ENCODE assay signal across 23 mouse cellular contexts in the genomic region with DNA sequence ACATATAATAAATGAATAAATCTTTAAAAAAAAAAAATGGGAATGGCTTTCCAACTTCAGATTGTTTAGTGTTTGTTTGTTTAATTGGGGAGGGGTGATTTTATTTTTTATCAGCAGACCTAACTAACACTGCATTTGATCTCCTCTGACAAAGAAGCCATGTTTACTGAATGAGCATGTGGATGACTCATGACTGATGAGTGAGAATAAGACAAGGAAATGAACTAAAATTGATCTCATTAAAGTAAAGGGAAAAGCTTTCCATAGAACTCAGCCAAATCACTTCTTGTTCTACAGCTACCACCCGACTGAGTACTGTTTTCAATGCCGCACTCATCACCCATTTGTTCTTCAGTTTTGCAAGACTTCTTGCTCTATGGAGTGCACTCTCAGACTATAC.
"Had no signal": no experiment of that assay in that cellular context is flagged by ENCODE, and none has a peak within 500 bp of the region (broad histone marks: within the 10 kb centered on the region; RNA-seq: fewer than 3 reads in every experiment).

No protein-coding gene starts in this region.

- H3K27ac ChIP-seq: gastrocnemius, adult 2 months; heart, embryonic 10.5 days; hindbrain, embryonic 10.5 days; hindbrain, embryonic 12.5 days; hindbrain, embryonic 14.5 days; intestine, embryonic 15.5 days; layer of hippocampus, adult 2 months; limb, embryonic 13.5 days; limb, embryonic 15.5 days had no signal

- ATAC-seq: hindbrain, embryonic 16.5 days; inflammation-experienced regulatory T-cells, adult 6 months; intestine, embryonic 15.5 days; intestine, postnatal 0 days had no signal

- DNase-seq: gastrocnemius, adult 2 months; gastrocnemius, postnatal 10 days; gastrocnemius, postnatal 25 days; heart, adult 18-20 months; heart, postnatal 10 days; heart, postnatal 4 days; kidney, adult 18-20 months; kidney, adult 8-10 months; kidney, postnatal 4 days; left cerebral cortex, postnatal 4 days had no signal

- H3K36me3 ChIP-seq: heart, embryonic 10.5 days; heart, embryonic 12.5 days; hindbrain, embryonic 10.5 days; hindbrain, embryonic 12.5 days; intestine, embryonic 15.5 days; limb, embryonic 13.5 days; limb, embryonic 15.5 days had no signal

- H3K4me2 ChIP-seq: heart, embryonic 12.5 days; hindbrain, embryonic 12.5 days; hindbrain, embryonic 14.5 days; intestine, embryonic 15.5 days; limb, embryonic 13.5 days; limb, embryonic 15.5 days; liver, embryonic 11.5 days had no signal

- H3K9me3 ChIP-seq: heart, embryonic 10.5 days; heart, embryonic 12.5 days; hindbrain, embryonic 10.5 days; hindbrain, embryonic 12.5 days; intestine, embryonic 15.5 days; limb, embryonic 13.5 days; limb, embryonic 15.5 days had no signal

- H3K4me3 ChIP-seq: gastrocnemius, adult 2 months; heart, embryonic 10.5 days; heart, embryonic 12.5 days; hindbrain, embryonic 10.5 days; hindbrain, embryonic 12.5 days; intestine, embryonic 15.5 days; layer of hippocampus, adult 2 months; limb, embryonic 13.5 days; limb, embryonic 15.5 days had no signal

- H3K27me3 ChIP-seq: heart, embryonic 12.5 days; hindbrain, embryonic 12.5 days; intestine, embryonic 15.5 days; limb, embryonic 13.5 days; limb, embryonic 15.5 days had no signal

- H3K9ac ChIP-seq: heart, embryonic 12.5 days; hindbrain, embryonic 12.5 days; hindbrain, embryonic 14.5 days; intestine, embryonic 15.5 days; limb, embryonic 13.5 days; limb, embryonic 15.5 days had no signal

- H3K4me1 ChIP-seq: hindbrain, embryonic 10.5 days; hindbrain, embryonic 12.5 days; intestine, embryonic 15.5 days had no signal
